Comparison of ENCODE assay signal across 21 mouse cellular contexts in genomic region chr15:80129982-80130381, GRCm38 (mm10). TPM values are rescaled to one million over a fixed set of nuclear protein-coding genes. Genes with fewer than 3 reads are reported as not detected.
"Had no signal": no experiment of that assay in that cellular context is flagged by ENCODE, and none has a peak within 500 bp of the region (broad histone marks: within the 10 kb centered on the region; RNA-seq: fewer than 3 reads in every experiment).

No protein-coding gene starts in this region.

- H3K27me3 ChIP-seq: limb, embryonic 12.5 days; limb, embryonic 15.5 days; midbrain, embryonic 13.5 days had no signal

- H3K4me3 ChIP-seq: layer of hippocampus, adult 2 months; left cerebral cortex, adult 2 months; limb, embryonic 12.5 days; limb, embryonic 15.5 days; midbrain, embryonic 10.5 days; midbrain, embryonic 13.5 days; myocyte had no signal

- H3K36me3 ChIP-seq: limb, embryonic 12.5 days; limb, embryonic 15.5 days; midbrain, embryonic 10.5 days; midbrain, embryonic 13.5 days had no signal

- ATAC-seq: inflammation-experienced regulatory T-cells, adult 6 months; intestine, embryonic 16.5 days; midbrain, embryonic 13.5 days; midbrain, embryonic 16.5 days had no signal

- H3K9ac ChIP-seq: limb, embryonic 12.5 days; limb, embryonic 15.5 days; midbrain, embryonic 13.5 days had no signal

- H3K9me3 ChIP-seq: limb, embryonic 12.5 days; limb, embryonic 15.5 days; midbrain, embryonic 10.5 days; midbrain, embryonic 13.5 days had no signal

- H3K27ac ChIP-seq: layer of hippocampus, adult 2 months; left cerebral cortex, adult 2 months; limb, embryonic 12.5 days; limb, embryonic 15.5 days; macrophage; midbrain, embryonic 10.5 days; midbrain, embryonic 13.5 days had no signal

- DNase-seq: kidney, adult 18-20 months; kidney, adult 9 months; kidney, postnatal 14 days; kidney, postnatal 4 days; layer of hippocampus, adult 9-11 months; left cerebral cortex, postnatal 4 days; lung, adult 2 months; lung, postnatal 14 days; thymus, adult 18-20 months; thymus, postnatal 14 days had no signal

- H3K4me2 ChIP-seq: limb, embryonic 12.5 days; limb, embryonic 15.5 days; midbrain, embryonic 13.5 days had no signal

RNA-seq across cellular contexts. Expression of gene Mgat3, which starts 43.5 kb away (rescaled TPM):
- polyA plus RNA-seq: inflammation-experienced regulatory T-cells, adult 6 months had no signal
